Mouse (Mus musculus) hindlimb bud, embryonic 11.5 days (tissue): ENCODE measurements around the gene Apba1.
A peak's percentile ranks its signal among the peaks of the same experiment; 100 is the strongest.

Experiments used
- DNase-seq: peaks from one replicate; pipeline ENCODE4 v3.0.0-alpha.2; 2012; ENCODE audit warnings: low read depth, low spot score; ENCODE audit errors: extremely low spot score

Gene Apba1

DNA sequence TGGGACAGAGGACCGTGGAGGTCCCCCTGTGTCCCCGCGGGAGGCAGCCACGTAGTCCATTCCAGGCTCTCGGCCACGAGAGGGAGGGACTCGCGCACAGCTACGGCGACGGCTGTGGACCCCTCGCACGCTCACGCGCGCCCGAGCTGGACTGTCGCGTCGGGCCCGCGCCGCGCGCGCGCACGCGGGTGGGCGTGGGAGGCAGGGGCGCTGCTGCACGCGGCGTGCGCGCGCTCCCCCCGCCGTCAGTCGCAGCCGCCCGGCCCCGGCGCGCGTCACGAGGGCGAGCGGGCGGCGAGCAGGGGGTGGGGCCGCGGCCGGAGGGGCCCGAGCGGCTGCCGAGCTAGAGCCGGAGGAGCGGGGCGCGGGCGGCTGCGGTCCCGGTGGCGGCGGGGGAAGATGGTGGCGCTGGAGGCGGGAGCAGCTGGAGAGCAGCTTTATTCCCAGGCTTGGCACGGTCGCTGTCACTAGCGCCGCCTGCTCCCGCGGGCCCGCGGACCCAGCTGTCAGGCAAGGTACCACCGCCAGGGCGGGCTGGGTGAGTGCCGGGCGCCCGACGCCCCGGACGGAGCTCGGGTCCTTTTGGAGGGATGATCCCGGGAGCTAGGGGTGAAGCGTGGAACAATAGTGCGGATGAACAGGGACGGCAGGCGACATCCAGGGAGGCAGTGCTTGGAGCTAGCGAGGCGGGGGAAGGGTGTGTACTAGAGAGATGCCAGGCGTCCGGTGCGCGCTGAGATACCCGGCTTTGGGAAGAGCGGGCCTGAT lies at the start of gene Apba1:
Gene Apba1, plus strand, starts transcription at position 334 of the 768 bp plus-strand sequence.
- DNase-seq: no peak

DNA sequence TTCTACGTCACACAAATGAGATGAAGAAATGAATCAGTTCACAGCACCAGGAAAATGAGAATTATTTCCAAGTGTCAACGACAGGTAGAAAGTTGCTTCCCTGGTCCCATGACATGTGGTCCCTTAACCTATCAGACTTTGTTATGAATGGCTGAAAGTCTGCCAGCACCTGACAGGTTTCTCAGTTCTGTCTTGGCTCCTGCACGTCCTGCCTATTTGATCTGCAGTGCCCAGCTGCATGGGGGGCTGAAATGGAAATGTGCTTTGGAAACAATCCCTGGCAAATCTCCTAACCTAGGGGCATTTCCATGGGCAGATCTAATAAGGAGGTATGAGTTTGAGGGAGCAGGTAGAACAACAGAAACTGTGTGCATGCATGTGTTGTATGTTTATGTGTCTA lies 12.2 kb upstream of the Apba1 start:
- no peak for DNase-seq

DNA sequence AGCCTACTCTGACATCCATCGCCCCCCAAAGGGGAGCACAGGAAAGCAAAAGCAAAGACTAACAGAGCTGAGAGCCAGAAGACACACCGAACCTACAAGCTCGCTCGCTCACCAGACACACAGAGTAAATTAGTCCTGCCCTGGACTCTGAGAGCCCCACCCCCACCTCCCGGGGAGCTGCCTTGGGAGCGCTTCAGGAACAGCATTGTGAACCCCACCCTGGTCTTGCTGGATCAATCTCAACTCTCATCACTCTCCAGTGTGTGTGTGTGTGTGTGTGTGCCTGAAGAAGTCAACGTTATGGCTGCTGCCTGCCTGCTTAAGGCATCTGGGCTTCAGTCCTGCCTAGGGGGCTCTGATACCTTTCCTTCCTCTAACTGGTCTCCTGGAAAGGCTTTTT lies 1.7 kb upstream of the Apba1 start:
- no peak for DNase-seq

DNA sequence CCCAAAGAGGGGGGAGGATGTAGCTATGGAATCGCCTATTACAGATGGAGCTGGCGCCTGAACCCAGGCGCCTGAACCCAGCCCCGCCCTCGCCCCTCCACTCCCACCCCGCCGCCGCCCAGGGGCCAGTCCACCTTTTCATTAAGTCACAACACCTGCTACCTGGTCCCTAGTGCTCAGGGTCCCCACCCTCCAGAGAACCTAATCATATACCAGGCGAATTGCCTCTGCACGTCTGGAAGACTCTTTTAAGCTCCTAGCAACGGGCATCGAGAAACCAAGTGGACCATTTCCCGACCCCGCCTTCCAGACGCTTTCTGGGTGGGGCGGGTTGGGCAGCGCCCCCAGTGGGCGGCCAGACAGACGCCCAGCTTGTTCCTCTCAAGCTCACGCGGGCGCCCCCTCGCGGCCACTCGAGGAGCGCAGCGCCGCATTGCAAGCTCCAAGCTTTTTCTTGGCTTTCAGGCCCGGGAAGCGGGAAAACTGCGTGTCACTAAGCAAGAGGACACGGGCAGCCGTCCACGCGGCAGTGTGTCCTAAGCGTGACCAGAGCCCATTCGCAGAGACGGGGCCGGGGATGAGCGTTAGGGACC lies 630 bp upstream of the Apba1 start:
- DNase-seq: peak; percentile 74

DNA sequence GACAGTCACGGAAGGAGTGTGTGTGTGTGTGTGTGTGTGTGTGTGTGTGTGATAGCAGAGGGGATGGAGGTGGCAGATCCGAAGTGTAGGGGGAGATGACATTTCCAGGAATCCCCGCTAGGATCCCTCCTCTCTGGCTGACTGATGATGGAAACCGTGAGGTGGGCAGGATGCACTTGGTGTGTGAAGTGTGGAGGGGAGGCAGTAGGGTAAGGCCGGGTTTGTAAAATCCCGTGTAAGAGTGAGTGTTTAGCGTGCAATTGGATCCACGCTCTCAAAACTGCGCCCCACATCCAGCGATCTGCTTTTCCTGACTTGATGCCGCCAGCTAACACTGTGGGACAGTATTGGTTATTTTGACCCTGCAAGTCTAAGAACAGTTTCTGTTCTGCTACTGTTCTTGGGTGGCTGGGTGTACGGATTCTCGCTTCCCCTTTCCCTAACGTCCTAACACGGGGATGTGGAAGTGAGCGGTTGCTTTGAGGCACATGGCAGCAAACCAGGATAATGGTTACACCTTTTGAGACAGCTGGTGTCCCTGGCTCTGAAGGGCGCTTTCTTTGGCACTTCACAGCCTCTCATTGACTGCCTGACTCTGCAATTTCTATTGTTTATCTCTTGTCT lies 747 bp downstream of the Apba1 start:
- DNase-seq: no peak

DNA sequence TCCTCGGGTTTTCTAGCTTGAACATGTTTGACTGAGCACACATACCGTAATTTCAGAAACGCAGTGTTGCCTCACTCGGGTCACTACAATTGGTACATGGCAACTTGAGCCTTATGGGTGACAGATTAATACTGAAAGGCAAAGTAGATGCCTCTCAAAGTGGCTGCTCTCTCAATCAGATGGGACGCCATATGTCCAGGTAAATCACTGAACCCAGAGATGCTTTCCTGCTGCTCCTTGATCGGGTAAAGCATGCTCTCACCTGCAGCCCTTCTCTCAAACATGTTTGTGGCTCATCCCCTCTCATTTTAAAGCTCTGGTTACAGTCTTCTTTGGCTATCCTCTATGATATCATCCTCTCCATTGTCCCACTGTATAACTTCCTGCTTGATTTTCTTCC lies 4.7 kb downstream of the Apba1 start:
- DNase-seq: no peak

DNA sequence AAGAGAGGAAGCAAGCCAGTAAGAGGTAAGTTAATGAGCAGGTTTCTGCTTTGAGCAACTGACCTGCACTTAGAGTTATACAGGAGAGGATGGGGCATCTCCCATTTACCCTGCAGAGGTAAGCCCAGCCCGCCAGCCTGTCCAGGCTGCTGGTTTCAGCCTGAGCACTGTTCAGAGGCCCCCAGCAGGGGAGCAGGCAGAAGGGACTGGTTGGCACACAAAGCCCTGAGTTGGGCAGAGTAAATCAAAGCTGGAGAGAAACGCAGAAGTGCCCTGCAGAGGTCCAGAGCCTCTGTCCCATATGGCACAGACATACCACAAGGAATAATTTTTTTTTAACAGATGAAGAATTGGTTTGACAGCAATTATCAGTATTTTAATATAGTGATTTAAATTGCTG lies 5.4 kb downstream of the Apba1 start:
- DNase-seq: no peak

DNA sequence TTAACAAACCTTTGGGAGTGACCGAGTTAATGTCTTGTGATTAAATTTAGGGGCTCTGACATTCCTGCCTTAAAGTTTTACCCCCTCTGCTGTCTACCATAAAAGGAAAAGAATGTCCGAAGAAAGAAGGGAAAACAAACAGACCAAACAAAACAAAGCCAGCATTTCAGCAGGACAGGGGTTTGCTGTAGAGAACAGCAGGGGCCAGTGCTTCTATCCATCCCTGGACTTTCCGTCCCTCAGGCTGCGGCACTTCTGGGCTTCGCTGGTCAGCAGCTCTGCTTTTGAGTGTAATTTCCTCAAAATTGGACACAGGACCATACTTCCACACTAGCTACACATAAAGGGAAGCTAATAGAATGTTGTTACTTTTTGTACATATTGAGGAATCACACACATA lies 10.2 kb downstream of the Apba1 start:
- DNase-seq: no peak

DNA sequence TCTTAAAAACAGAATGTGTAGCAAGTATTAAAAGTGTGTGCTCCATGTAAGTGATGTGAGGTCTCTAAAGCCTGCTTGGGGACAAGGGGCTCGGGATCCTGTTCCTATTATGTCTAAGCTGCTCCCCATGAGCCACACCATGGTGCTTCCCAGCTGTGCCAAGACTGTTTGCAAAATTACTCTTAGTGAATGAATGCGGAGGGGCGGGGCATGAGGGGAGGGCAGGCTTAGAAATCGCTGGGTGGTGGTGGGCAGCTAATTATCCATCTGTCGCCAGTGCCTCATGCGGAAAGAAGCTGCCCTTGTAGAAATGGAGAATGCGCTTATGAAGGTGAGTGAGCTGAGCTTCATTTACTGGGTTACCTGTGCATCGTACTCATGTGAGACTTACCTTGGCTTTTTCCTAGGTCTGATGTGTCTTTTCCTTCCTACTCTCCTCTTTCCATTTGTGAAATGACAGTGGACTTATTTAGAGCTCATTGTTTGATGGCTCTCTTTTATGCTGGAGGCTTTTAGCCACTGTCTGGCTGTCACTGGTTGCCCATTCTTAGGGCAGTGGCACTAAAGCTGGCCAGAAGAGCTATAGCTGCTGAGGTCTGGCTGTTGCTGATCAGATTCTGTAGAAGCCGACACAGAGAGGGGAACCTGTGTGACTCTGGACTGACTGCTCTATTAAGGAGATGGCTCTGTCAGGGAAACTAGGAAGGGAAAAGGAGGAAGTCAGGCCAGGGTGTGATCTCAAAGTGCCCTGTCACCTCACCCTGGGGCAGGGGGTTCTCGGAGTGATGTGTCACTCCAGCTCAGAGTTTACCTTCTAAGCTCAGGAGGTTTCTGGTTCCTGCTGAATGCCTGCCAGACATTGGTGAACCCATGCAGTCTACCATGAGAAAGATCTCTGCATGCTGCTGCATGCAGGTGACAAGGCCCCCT lies 12.1 kb downstream of the Apba1 start:
- no peak for DNase-seq

DNA sequence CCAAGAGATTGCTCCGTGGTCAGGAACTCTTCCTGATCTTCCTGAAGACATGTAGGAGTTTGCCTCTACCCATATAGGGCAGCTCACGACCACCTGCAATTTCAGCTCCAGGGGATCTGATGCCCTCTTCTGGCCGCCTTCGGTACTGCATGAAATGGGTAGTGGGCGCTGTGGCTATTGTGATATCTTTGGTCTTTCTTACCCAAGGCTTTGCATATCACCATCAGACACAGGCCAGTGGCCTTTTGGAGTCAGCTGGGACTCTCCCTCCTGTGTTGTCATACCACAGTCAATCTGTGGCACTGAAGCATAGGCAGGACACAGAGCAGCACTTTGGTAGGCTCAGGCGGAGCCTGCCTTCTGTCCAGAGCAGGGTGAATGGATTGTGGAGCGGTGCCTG lies 13.3 kb downstream of the Apba1 start:
- DNase-seq: no peak

DNA sequence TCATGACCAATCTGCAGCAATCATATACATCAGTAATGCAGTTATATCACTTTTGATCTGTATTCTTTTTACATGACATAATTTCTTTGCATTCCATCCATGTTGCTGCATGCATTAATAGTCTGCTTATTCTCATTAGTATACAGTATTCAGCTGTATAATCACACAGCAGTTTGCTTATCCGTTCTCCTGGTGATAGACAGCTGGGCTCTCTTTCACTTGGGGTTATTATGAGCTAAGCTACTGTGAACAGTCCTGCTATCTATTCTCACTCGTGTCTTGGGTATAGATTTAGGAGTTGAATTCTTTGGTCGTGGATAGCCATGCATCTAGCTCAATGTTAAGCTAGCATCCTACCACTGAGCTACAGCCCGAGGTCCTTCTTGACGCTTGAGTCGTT lies 16.7 kb downstream of the Apba1 start:
- no peak for DNase-seq

DNA sequence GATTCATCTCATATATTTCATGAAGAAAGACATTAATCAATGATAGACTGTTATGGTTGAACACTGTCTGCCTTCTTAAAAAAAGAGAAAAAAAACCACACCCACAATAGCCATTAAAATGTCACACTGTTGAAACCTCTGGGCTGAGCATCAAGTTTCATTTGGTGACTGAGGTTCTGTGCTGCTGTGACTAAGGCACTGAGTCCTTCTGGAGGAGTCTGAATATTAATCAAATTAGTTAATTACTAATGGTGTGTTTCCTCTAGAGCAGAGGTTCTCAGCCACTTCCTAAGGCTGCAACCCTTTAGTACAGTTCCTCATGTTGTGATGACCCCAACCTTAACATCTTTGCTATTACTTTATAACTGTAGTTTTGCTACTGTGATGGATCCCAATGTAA lies 20.4 kb downstream of the Apba1 start:
- no peak for DNase-seq

DNA sequence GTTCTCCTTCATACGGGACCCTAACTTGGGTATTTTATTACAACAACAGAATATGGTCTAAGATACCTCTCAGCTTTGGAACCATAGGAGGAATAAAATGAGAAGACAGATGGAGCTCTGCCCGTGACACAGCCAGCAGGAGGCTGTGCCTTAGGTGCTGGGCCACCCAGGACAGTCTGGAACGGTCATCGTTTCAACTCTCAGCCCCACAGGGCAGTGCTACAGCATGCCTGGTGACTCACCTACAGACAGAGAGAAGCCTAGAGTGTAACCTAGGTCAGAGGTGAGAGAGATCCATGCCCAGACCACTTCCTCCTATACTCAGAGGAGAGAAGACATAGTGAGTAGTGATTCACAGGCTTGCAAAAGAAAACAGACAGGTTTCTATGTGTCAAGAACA lies 21.4 kb downstream of the Apba1 start:
- no peak for DNase-seq

DNA sequence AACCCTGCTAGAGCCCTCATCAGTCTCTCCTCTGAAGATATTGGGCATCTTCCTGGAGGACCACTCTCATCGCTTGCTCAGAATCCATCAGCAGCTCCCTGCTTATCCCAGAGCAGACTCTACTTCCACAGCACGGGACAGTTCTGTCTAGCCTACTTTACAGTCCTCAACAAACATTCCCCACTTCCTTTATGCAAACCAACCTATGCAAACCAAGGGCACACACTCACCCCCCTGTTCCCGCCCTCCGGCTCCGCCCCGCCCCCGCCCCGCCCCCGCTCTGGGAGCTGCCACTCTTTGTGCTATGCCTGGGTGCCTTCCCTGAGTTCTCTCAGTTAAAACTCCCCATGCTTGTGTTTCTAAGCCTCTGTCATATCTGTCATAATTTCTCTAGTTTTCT lies 23.3 kb downstream of the Apba1 start:
- DNase-seq: no peak

DNA sequence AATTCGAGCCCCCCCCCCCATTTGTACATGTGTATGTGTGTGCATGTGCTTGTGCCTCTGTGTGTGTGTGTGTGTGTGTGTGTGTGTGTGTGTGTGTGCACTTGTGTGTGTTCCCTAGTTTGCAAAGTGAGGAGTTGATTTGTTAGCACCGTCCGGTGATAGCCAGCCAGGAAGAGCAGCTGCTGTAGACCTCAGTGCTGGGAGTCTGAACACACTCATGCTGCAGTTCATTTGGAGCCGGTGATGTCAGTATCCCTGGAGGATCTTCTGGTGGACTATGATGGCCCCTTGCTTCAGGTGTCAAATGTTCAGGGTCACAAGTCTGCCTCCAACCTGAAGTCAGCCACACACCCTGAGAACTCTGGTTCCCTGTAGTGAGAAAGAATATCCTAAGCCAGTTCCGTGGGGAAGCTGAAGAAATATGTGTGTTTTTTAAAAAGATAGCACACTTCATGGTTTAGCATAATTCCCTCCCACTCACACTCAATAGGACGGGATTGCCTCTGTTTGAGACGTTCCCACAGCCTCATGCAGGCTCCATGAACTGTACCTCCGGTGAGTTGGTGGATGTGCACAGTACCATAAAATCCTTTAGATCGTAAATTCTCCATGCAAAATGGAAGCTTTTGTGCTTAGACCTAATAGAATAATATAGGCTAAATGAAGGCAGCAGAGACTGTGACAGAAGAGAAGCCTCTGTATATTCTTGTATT lies 29.9 kb downstream of the Apba1 start:
- no peak for DNase-seq

DNA sequence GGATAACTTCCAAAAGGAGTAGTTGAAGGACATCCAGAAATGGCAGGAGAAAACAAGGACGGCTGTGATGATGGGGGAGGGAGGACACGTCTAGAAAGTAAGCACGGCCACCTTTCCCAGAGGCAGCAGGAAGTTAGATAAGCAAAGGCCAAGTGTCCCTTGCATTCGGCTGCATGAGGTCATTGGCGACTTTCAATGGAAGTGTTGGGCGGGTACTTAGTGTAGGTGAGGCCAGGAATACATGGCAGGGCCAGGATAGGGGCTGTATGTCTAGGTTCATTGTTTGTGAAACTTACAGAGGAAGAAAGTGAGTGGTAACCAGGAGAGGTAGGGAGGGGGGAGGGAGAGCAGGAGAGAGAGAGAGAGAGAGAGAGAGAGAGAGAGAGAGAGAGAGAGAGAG lies 33.0 kb downstream of the Apba1 start:
- no peak for DNase-seq

DNA sequence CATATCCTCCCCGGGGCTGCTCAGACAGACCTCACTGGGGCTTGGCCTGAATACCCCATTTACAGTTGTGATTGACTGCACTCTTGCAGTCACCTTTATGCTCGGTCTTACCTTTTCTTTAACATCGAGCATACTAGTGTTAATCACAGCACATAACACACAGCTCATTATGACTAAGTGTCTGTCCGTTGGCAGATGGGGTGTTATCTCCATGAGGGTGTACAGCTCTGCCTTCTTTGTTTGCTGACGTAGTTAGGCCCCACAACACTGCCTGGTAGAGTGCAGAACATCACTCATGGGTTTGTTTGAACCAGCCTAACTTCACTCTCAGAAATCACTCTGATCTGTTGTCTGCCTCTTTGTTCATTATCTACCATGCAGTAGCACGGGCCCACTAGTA lies 33.9 kb downstream of the Apba1 start:
- no peak for DNase-seq

DNA sequence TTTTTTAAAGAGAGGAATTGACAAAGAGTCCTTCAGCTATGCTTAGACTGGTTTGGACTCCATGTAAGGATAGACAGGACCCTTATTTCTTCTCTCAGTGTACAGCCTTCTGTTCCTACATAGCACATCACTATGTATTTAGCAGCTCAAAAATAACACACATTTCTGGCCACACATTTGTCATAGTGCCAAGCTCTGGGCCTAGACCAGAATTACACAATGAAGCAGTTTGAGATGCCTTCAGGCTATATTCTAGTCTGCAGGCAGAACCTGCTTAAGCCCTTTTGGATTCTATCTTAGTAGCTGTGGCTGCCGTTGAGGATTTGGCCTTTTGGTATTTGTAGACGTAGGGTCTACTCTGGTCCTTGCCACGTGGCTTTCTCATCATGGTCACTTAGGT lies 35.8 kb downstream of the Apba1 start:
- no peak for DNase-seq

DNA sequence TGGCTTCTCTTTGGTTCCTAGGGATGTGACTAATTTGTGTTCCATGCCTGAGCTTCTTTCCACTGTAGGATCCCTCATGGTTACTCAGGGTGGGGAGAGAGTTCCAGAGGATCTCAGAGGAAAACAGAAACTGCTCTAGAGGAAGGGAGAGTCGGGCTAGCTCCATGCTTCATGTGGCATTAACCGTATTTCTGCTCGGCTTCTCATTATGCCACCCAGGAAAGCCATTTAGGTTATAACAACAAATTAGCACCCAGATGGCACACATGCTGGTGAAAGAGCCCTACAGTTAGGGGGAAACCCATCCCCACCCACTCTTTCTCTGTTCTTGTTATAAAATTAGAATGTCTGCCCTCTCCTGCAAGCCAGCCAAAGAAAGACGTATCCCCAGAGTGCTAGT lies 36.5 kb downstream of the Apba1 start:
- no peak for DNase-seq

DNA sequence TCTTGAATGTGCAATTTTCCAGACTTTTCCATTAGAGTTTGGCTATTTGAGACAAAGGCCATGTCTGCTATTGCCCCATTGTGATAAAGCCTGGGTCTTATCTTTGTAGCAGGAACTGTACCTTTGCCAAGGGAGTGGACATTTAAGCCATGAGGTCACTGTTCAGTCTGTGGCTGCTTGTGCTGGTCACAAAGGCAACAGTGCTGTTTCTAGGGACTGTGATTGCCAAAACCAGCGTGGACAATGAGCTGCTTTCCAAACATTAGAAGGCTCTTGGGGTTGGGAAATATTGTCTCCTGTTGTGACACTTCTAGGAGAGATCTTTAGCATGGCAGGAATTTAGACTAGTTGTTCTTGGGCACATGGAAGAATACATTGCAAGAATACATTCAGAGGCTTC lies 42.5 kb downstream of the Apba1 start:
- DNase-seq: no peak
